Mouse (Mus musculus) small intestine, adult 2 months (tissue): ENCODE results near the gene Sin3b.

ENCODE experiments used
- CTCF ChIP-seq: fragments of 200-500 bp; IDR thresholded peaks from 2 replicates; pipeline ENCODE4 v1.5.1; 2012; ENCODE audit warnings: low read depth, mild to moderate bottlenecking, control low read depth, inconsistent platforms, low read length, moderate library complexity, mixed read lengths; ENCODE audit not compliant: insufficient replicate concordance, insufficient read length; ENCODE audit errors: extremely low read depth
- POLR2A ChIP-seq: fragments of 200-500 bp; IDR thresholded peaks from 2 replicates; pipeline ENCODE4 v1.6.1; 2012; ENCODE audit warnings: low read depth, mild to moderate bottlenecking, control low read depth, inconsistent platforms, low read length, moderate library complexity

GRCm38 (mm10) chr8:72682051-72682687 is 40.9 kb upstream of the Sin3b start:
- TF ChIP-seq POLR2A: no peak
- no peak for TF ChIP-seq CTCF
